Mouse (Mus musculus) liver, postnatal 0 days (tissue): Measurements from ENCODE around the gene Sds. TPM values are rescaled to one million over a fixed set of nuclear protein-coding genes. Genes with fewer than 3 reads are reported as not detected.

Experiments
- ATAC-seq: fragments of 200-750 bp; cut with Nextera tagmentation; 2 replicates; pipeline ENCODE4 v1.8.0; 2017; ENCODE audit warnings: mild to moderate bottlenecking, moderate library complexity
- DNase-seq: peaks from one replicate; pipeline ENCODE4 v3.0.0-alpha.2; 2016
- H3K27ac ChIP-seq: fragments of 300-500 bp; sonication (generic); 2 replicates; pipeline ENCODE4 v1.5.1; 2014; ENCODE audit warnings: antibody characterized with exemption, moderate library complexity, mild to moderate bottlenecking, low read depth
- H3K27me3 ChIP-seq: fragments of 300-500 bp; sonication (generic); 2 replicates; pipeline ENCODE4 v1.6.1; 2014; ENCODE audit warnings: low read length, control low read depth, mixed read lengths; ENCODE audit not compliant: insufficient read depth
- H3K36me3 ChIP-seq: fragments of 300-500 bp; sonication (generic); replicated peaks from 2 replicates; pipeline ENCODE4 v1.6.1; 2014; ENCODE audit warnings: mild to moderate bottlenecking, control low read depth, low read length, moderate library complexity, mixed read lengths; ENCODE audit not compliant: insufficient read depth
- H3K4me1 ChIP-seq: fragments of 300-500 bp; sonication (generic); 2 replicates; pipeline ENCODE4 v1.6.1; 2014; ENCODE audit warnings: antibody characterized with exemption, mild to moderate bottlenecking, control low read depth; ENCODE audit not compliant: insufficient read depth
- H3K4me2 ChIP-seq: fragments of 300-500 bp; sonication (generic); 2 replicates; pipeline ENCODE4 v1.6.1; 2014; ENCODE audit warnings: low read depth, mild to moderate bottlenecking, low read length, moderate library complexity, mixed read lengths
- H3K4me3 ChIP-seq: fragments of 300-500 bp; sonication (generic); 2 replicates; pipeline ENCODE4 v1.5.1; 2014; ENCODE audit warnings: low read depth, low read length
- H3K9ac ChIP-seq: fragments of 300-500 bp; sonication (generic); replicated peaks from 2 replicates; pipeline ENCODE4 v1.6.1; 2014; ENCODE audit warnings: mild to moderate bottlenecking, moderate library complexity
- H3K9me3 ChIP-seq: fragments of 300-500 bp; sonication (generic); 2 replicates; pipeline ENCODE4 v1.6.1; 2016; ENCODE audit warnings: mild to moderate bottlenecking, control low read depth, low read length, mixed read lengths
- CTCF ChIP-seq: sonication (generic); IDR thresholded peaks from 2 replicates; pipeline ENCODE4 v1.5.1; 2016; ENCODE audit warnings: antibody characterized with exemption, low read depth
- EP300 ChIP-seq: IDR thresholded peaks from 2 replicates; pipeline ENCODE4 v1.6.1; 2016; ENCODE audit warnings: antibody characterized with exemption, low read depth, mild to moderate bottlenecking
- WGBS: fragments of 180-500 bp; shearing (Covaris S2); extraction: QIAGEN DNeasy Blood & Tissue Kit; methylation state at CpG from one replicate; pipeline ENCODE4 v1.1.7; 2014; ENCODE audit not compliant: insufficient replicate concordance; 5-methylcytosine and 5-hydroxymethylcytosine counted together
- polyA plus RNA-seq: library from polyadenylated mRNA; unstranded; fragments of >200 nt; fragmentation: Nextera tagmentation; extraction: Ambion mirVana; gene quantifications from 2 replicates; pipeline ENCODE4 v1.2.1, GENCODE M21; 2015

The Sds gene
- polyA plus RNA-seq, 1 experiment from 2014 or later, result 32.5 TPM

- Histone ChIP-seq H3K4me2 (no peak overlapping the region), H3K27ac (no peak overlapping the region), H3K4me1 (peaks cover 3% of the 10 kb centered on the region; the same call in 1 of the 2 replicates), H3K36me3 (no peaks in the 10 kb centered on the region), H3K9ac (no peak overlapping the region), H3K27me3 (peaks cover 96% of the 10 kb centered on the region), H3K9me3 (no peaks in the 10 kb centered on the region), H3K4me3 (no peak overlapping the region)
- 4% methylated on average over 30 of the region's 30 CpGs for WGBS
- no peak for DNase-seq
- TF ChIP-seq EP300, result no peak
- no peak for ATAC-seq
Measured at GRCm38 (mm10) chr5:120431001-120431583, 45.2 kb upstream of the Sds start.

- Histone ChIP-seq H3K4me1 (peaks cover 4% of the 10 kb centered on the region; the same call in 1 of the 2 replicates), H3K36me3 (no peaks in the 10 kb centered on the region), H3K27me3 (peaks cover 96% of the 10 kb centered on the region), H3K27ac (no peak within 1 kb of the TSS), H3K9ac (no peak within 1 kb of the TSS), H3K9me3 (no peaks in the 10 kb centered on the region), H3K4me3 (no peak within 1 kb of the TSS), H3K4me2 (no peak within 1 kb of the TSS)
- no peak for DNase-seq
- no peak for TF ChIP-seq EP300
- TF ChIP-seq CTCF, result no peak
- 2% methylated on average over 68 of the region's 69 CpGs for WGBS
- no peak for ATAC-seq
Measured at GRCm38 (mm10) chr5:120431649-120432485, 44.5 kb upstream of the Sds start, which contains the start of gene Lhx5. Lhx5 (plus strand) TSS chr5:120431699.

- no peak for DNase-seq
- H3K27me3 ChIP-seq, result peaks cover 96% of the 10 kb centered on the region
- H3K9me3 ChIP-seq, result no peaks in the 10 kb centered on the region
- no peaks in the 10 kb centered on the region for H3K36me3 ChIP-seq
- H3K4me2 ChIP-seq, result no peak overlapping the region
- 3% methylated on average over 9 of the region's 9 CpGs for WGBS
- H3K4me1 ChIP-seq, result peaks cover 4% of the 10 kb centered on the region; the same call in 1 of the 2 replicates
- no peak overlapping the region for H3K27ac ChIP-seq
- no peak overlapping the region for H3K4me3 ChIP-seq
- TF ChIP-seq EP300 (no peak), CTCF (no peak)
- no peak overlapping the region for H3K9ac ChIP-seq
- no peak for ATAC-seq
Measured at GRCm38 (mm10) chr5:120432486-120433015, 43.8 kb upstream of the Sds start.

GRCm38 (mm10) chr5:120433135-120433760 lies 43.1 kb upstream of the Sds start:
- Histone ChIP-seq H3K4me1 (peaks cover 4% of the 10 kb centered on the region; the same call in 1 of the 2 replicates), H3K4me3 (no peak overlapping the region), H3K27me3 (peaks cover 96% of the 10 kb centered on the region), H3K9me3 (no peaks in the 10 kb centered on the region), H3K36me3 (no peaks in the 10 kb centered on the region), H3K27ac (no peak overlapping the region), H3K9ac (no peak overlapping the region), H3K4me2 (no peak overlapping the region)
- WGBS, result 5% methylated on average over 13 of the region's 13 CpGs
- ATAC-seq (no peak), DNase-seq (no peak)
- TF ChIP-seq EP300 (no peak), CTCF (no peak)

- DNase-seq (no peak), ATAC-seq (no peak)
- TF ChIP-seq EP300 (no peak), CTCF (no peak)
- H3K4me1 ChIP-seq, result peaks cover 4% of the 10 kb centered on the region; the same call in 1 of the 2 replicates
- H3K4me2 ChIP-seq, result no peak overlapping the region
- no peaks in the 10 kb centered on the region for H3K9me3 ChIP-seq
- no peak overlapping the region for H3K9ac ChIP-seq
- H3K4me3 ChIP-seq, result no peak overlapping the region
- H3K36me3 ChIP-seq, result no peaks in the 10 kb centered on the region
- H3K27ac ChIP-seq, result no peak overlapping the region
- 2% methylated on average over 21 of the region's 21 CpGs for WGBS
- peaks cover 96% of the 10 kb centered on the region for H3K27me3 ChIP-seq
Measured at GRCm38 (mm10) chr5:120434231-120434735, 42.0 kb upstream of the Sds start.
